Mouse (Mus musculus) G1E (cell line): ENCODE data around the gene Erv3.

Experiments
- CTCF ChIP-seq: IDR thresholded peaks from 2 replicates; pipeline ENCODE4 v1.5.1; 2012; ENCODE audit warnings: low read depth, low read length, inconsistent platforms, mixed read lengths
- GATA1 ChIP-seq: IDR thresholded peaks from 2 replicates; pipeline ENCODE4 v1.6.1; 2012; ENCODE audit warnings: borderline replicate concordance, low read length, inconsistent platforms, mixed read lengths
- POLR2AphosphoS5 ChIP-seq: IDR thresholded peaks from 2 replicates; pipeline ENCODE4 v1.6.1; 2012; ENCODE audit warnings: low read depth, low read length, inconsistent platforms; ENCODE audit not compliant: insufficient replicate concordance
- TAL1 ChIP-seq: conservative IDR thresholded peaks from 2 replicates; pipeline ENCODE4 v1.6.1; 2012; ENCODE audit warnings: low read depth, low read length, inconsistent platforms, mixed read lengths

- TF ChIP-seq TAL1 (no peak), POLR2AphosphoS5 (no peak), CTCF (no peak), GATA1 (no peak)
Measured at GRCm38 (mm10) chr2:131841321-131841693, 18.2 kb downstream of the Erv3 start.
